Mouse (Mus musculus): ENCODE data around the gene Ltv1. TPM values are rescaled to one million over a fixed set of nuclear protein-coding genes. Genes with fewer than 3 reads are reported as not detected.
"Not testable (repeated sequence)": the region's sequence is repeated elsewhere in the genome, so short reads cannot be mapped to it uniquely, and the experiment has no call there.

Gene Ltv1
- total RNA-seq, 2 experiments from 2014 or later, result 20.4 to 22.4 TPM

DNA sequence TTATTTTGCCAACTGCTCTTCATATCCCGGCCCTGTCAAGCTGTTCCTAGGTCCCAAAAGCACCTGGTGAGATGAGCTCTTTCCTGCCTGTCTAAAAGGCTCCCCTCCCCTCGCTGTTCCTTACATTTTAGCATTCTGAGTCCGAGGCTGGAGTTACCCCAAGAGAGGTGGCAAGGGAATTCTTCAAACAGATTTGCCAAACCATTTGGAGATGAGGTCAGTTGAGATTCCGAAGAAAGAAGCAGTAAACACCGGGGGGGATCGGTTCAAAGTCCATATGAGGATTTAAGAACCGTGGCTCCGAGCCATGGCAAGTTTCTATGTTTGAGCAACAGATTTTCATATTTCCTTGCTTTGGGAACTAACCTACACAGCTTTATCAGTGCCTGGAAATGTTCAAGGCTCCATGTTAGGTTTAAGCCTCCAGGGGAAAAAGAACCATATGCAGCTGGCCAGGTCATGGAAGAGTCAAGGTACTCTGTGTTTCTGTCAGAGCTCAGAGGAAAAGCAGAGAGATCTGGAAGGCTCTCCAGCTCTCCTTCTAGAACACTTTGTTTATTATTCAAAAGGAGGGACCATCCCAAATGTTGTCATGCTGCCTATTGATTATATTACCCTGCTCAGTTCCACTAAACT lies 4.0 kb upstream of the Ltv1 start:
- no peak for DNase-seq (ENCODE audit: extremely low spot score in 1 of 2, low spot score in 1 of 2)

- DNase-seq (ENCODE audit: extremely low spot score in 1 of 2, low spot score in 1 of 2), result not testable (repeated sequence)
Observed at GRCm38 (mm10) chr10:13193496-13193895, 528 bp upstream of the Ltv1 start.

DNA sequence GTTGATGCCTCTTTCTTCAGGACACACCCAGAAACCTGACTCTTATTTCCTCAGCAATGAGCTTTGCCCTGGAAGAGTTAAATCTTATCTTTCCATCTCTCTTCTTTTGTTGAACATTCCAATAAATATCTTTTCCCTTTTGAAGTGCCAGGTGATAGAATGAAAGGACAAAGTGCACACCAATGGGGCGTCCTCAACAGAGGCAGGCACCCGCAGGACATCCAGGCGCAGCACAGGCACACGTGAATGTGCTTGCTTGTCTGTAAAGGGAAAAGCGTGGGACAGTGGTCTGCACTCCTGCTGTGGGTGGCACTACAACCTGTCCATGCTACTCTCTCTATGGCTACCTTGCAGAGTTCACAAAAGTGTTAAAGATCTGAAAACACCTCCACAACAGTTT lies 3.1 kb downstream of the Ltv1 start:
- no peak for DNase-seq (ENCODE audit: extremely low spot score in 1 of 2, low spot score in 1 of 2)

DNA sequence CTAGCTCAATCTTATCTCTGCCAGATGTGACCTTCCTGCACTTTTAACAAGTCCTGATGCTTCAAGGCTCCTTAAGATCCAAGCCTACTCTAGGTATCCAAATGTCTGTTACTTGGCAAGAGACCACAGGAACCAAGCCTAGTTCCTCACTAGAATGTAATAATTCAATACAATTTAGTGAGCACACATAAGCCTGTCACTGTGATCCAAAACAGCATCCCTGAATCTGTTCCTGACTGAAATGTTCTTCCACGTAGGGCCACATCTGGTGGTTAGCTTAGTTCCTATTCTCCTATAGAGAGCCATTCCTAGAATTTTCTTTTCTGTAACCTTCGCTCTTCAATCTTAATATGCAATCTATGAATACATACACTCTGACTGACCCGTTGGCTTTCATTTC lies 6.2 kb downstream of the Ltv1 start:
- no peak for DNase-seq (ENCODE audit: extremely low spot score in 1 of 2, low spot score in 1 of 2)

DNA sequence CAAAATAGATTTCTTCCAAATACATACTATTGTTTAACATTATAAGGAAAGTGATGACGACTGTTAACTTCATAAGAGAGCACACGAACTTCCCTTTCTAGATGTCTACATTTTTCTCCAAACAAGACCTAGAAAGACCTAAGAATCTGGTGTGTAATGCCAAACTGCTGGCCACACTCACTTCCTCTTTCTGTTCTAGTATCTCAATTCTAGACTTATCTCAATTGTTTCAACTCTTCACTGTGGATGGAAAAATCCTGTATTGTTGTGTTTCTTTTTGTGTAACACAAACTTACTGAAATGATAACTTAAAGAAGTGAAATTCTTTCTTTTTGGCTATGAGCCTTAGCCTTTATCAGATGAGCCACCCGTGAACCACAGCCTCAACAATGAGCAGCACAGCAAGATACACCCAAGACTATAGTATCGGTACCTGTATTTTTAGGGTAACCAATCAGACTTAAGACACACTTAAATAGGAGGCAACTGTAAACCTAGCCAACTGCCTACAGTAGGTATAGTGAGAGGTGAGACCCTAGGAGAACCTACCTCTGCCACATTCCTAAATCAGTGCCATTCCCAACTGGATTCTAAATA lies 8.7 kb downstream of the Ltv1 start:
- DNase-seq (ENCODE audit: extremely low spot score in 1 of 2, low spot score in 1 of 2), result no peak

GRCm38 (mm10) chr10:13180211-13180610 lies 12.8 kb downstream of the Ltv1 start:
- DNase-seq (ENCODE audit: extremely low spot score in 1 of 2, low spot score in 1 of 2), result no peak

- no peak for DNase-seq (ENCODE audit: extremely low spot score in 1 of 2, low spot score in 1 of 2)
Observed at GRCm38 (mm10) chr10:13177973-13178624, 14.9 kb downstream of the Ltv1 start, which contains the start of gene Zc2hc1b. TSS of gene Zc2hc1b (minus strand) at chr10:13178023.

- DNase-seq (ENCODE audit: extremely low spot score in 1 of 2, low spot score in 1 of 2), result no peak
Observed at GRCm38 (mm10) chr10:13175866-13176265, 17.1 kb downstream of the Ltv1 start.

GRCm38 (mm10) chr10:13172798-13173221 lies 20.2 kb downstream of the Ltv1 start:
- DNase-seq (ENCODE audit: extremely low spot score in 1 of 2, low spot score in 1 of 2), result no peak

GRCm38 (mm10) chr10:13171461-13171860 lies 21.5 kb downstream of the Ltv1 start:
- no peak for DNase-seq (ENCODE audit: extremely low spot score in 1 of 2, low spot score in 1 of 2)

GRCm38 (mm10) chr10:13170739-13171448 lies 22.1 kb downstream of the Ltv1 start:
- DNase-seq (ENCODE audit: extremely low spot score in 1 of 2, low spot score in 1 of 2), result no peak

DNA sequence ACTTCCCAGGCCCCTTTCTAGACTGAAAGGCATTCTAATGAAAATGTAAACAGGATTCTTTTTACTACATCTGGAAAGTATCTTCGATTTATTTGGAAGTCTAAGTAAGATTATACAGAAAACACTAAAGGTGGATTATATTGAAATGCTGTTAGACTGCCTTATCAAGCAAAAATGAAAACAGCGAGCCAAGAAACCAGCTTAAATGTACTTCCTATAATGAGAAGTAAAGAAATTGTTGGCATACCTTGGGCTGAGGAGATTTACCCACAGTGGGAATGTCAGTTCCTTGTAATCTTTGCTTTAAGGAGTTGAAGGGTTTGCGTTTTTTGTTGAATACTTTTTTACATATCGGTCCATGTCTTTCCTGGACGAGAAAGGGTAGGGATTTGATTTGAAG lies 24.5 kb downstream of the Ltv1 start:
- DNase-seq (ENCODE audit: extremely low spot score in 1 of 2, low spot score in 1 of 2), result no peak

DNA sequence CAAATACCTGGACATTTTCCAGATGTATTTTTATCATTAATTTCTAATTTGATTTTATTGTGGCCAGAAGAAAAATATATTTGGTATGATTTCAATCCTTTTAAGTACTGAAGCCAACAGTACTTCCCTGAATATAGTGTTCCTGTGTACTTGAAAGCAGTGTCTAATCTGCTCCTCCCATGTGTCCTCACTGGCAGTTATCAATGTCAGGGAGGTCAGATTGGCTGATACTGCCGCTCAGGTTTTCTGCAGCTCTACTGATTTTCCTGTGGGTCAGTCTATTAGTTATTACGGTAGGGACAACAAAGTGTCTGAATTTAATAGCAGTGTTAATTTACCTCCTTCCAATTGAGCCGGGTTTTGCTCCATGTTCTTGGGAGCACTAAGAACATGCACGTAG lies 30.9 kb downstream of the Ltv1 start:
- DNase-seq (ENCODE audit: extremely low spot score in 1 of 2, low spot score in 1 of 2), result no peak

DNA sequence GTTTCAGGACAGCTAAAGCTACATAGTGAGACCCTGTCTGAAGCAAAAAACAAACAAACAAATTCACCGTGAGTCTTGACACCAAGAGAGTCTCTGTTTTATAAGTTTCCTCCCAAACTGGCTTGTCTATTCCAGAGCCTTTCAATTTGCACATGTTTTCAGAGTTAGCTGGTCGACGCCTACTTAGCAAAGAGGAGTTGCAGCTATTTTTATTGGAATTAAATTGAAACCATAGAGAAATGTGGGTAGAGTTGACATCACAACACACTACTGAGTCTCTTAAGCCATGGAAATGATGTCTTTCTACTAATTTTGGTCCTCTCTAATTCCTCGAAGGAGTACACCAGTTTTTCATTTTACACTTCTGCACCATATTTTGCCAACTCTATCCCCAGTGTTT lies 32.1 kb downstream of the Ltv1 start:
- DNase-seq (ENCODE audit: extremely low spot score in 1 of 2, low spot score in 1 of 2), result no peak

GRCm38 (mm10) chr10:13155377-13155776 lies 37.6 kb downstream of the Ltv1 start:
- no peak for DNase-seq (ENCODE audit: extremely low spot score in 1 of 2, low spot score in 1 of 2)

- DNase-seq (ENCODE audit: extremely low spot score in 1 of 2, low spot score in 1 of 2), result no peak
Observed at GRCm38 (mm10) chr10:13152811-13153364, 40.1 kb downstream of the Ltv1 start.

DNA sequence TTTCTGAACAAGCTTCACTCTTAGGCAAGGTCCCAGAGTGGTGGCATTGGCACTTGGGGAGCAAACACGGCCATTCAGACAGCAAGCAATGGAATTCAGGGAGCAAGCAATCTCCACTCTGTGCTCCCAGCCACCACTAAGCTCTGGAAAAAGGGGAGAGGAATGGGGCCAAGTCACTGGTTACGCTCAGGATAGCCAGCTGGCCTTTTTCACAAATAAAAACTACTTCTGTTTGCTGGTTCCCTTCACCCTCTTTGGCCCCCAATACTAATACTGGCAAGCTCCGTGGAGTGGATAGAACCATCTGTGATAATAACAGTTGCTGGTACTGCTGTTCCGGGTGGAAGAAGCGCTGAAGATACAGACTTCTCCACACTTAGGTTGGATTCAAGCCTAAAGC lies 41.6 kb downstream of the Ltv1 start:
- DNase-seq (ENCODE audit: extremely low spot score in 1 of 2, low spot score in 1 of 2), result peak in 1 of 2 experiments; percentile 18

GRCm38 (mm10) chr10:13150435-13150834 lies 42.5 kb downstream of the Ltv1 start:
- DNase-seq (ENCODE audit: extremely low spot score in 1 of 2, low spot score in 1 of 2), result no peak

DNA sequence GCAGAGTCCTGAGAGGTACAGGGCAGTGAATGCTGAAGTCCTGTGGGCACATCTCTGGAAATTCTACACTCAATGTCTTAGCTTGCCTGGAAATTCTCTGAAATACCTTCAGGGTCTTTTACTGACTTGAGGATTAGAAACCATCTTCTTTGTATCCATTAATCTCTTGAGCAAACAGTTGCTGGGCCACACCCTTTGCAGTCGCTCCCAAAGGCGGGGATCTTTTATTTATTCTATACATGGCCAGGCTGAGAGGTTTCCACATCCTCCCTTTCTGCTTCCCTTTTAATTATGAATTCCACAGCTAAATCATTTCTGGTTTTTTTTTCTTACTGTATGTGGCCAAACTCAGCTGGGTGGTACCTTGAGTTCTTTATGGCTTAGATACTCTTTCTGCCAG lies 52.5 kb downstream of the Ltv1 start:
- DNase-seq (ENCODE audit: extremely low spot score in 1 of 2, low spot score in 1 of 2), result no peak

DNA sequence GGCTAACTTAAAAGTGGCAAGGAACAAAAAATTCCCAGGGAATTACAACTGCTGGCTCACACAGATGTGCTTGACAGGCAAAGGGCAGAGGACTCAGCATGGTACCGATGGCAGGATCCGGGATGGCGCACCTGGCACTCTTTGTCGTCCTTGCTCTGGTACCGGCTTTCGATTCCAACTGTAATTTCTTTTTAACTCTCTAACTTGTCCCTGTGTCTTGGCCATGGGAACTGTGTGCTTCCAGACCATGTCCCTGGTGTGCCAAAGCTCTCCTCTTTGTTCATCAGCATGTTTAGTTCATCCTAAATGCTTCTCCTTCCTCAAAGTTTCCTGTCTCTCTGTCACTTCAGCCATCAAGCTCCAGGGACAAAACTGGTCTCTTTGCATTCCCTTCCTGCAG lies 55.1 kb downstream of the Ltv1 start:
- no peak for DNase-seq (ENCODE audit: extremely low spot score in 1 of 2, low spot score in 1 of 2)

DNA sequence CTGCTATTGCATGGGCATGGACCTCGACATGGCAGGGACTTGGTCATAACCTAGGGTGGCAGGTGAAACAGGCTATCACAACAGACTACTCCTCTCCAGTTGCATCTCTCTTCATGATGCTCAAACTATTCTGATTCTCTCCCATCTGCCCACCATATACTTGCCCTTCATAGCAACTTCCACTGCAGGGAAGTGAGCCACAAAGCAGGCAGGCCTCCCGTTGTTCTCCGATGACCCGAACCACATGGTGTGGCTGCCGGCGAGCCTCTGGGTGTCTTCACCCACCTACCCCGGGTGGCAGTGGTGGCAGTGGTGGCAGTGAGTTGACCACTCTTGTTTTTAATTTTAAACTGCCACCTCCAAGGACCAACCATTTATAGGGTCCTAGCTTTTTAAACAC lies 57.2 kb downstream of the Ltv1 start:
- DNase-seq (ENCODE audit: extremely low spot score in 1 of 2, low spot score in 1 of 2), result no peak

All from layer of hippocampus, postnatal 25 days (tissue).